Mouse (Mus musculus): Measurements from ENCODE around the gene Slc10a4.
"Not testable (repeated sequence)": the region's sequence is repeated elsewhere in the genome, so short reads cannot be mapped to it uniquely, and the experiment has no call there.

The Slc10a4 gene

GRCm38 (mm10) chr5:73006784-73007581 lies at the start of gene Slc10a4:
Gene Slc10a4 (plus strand): TSS chr5:73006883.
- DNase-seq (ENCODE audit: low read depth): no peak

- no peak for DNase-seq (ENCODE audit: low read depth)
Observed at GRCm38 (mm10) chr5:72957281-72957680, 49.4 kb upstream of the Slc10a4 start.

- no peak for DNase-seq (ENCODE audit: low read depth)
Observed at GRCm38 (mm10) chr5:72960096-72960495, 46.6 kb upstream of the Slc10a4 start.

GRCm38 (mm10) chr5:72965706-72966105 lies 41.0 kb upstream of the Slc10a4 start:
- DNase-seq (ENCODE audit: low read depth): no peak

GRCm38 (mm10) chr5:72972435-72972834 lies 34.2 kb upstream of the Slc10a4 start:
- DNase-seq (ENCODE audit: low read depth): no peak

GRCm38 (mm10) chr5:72972934-72973333 lies 33.7 kb upstream of the Slc10a4 start:
- DNase-seq (ENCODE audit: low read depth): no peak

GRCm38 (mm10) chr5:72974602-72975001 lies 32.1 kb upstream of the Slc10a4 start, which contains the start of gene Gm10135:
Gene Gm10135 (minus strand): TSS chr5:72974702.
- no peak for DNase-seq (ENCODE audit: low read depth)

- no peak for DNase-seq (ENCODE audit: low read depth)
Observed at GRCm38 (mm10) chr5:72975996-72976395, 30.7 kb upstream of the Slc10a4 start.

- DNase-seq (ENCODE audit: low read depth): no peak
Observed at GRCm38 (mm10) chr5:72976539-72976938, 30.1 kb upstream of the Slc10a4 start.

GRCm38 (mm10) chr5:72984091-72984490 lies 22.6 kb upstream of the Slc10a4 start:
- DNase-seq (ENCODE audit: low read depth): peak; percentile 58

GRCm38 (mm10) chr5:72987786-72988185 lies 18.9 kb upstream of the Slc10a4 start:
- DNase-seq (ENCODE audit: low read depth): no peak

GRCm38 (mm10) chr5:72989756-72990155 lies 16.9 kb upstream of the Slc10a4 start:
- DNase-seq (ENCODE audit: low read depth): no peak

- DNase-seq (ENCODE audit: low read depth): no peak
Observed at GRCm38 (mm10) chr5:72992474-72992873, 14.2 kb upstream of the Slc10a4 start.

GRCm38 (mm10) chr5:72994424-72994823 lies 12.3 kb upstream of the Slc10a4 start:
- DNase-seq (ENCODE audit: low read depth): no peak

GRCm38 (mm10) chr5:72994928-72995327 lies 11.8 kb upstream of the Slc10a4 start:
- DNase-seq (ENCODE audit: low read depth): no peak

- DNase-seq (ENCODE audit: low read depth): no peak
Observed at GRCm38 (mm10) chr5:72995379-72995778, 11.3 kb upstream of the Slc10a4 start.

- not testable (repeated sequence) for DNase-seq (ENCODE audit: low read depth)
Observed at GRCm38 (mm10) chr5:72998546-72998945, 8.1 kb upstream of the Slc10a4 start.

- DNase-seq (ENCODE audit: low read depth): no peak
Observed at GRCm38 (mm10) chr5:73004046-73004445, 2.6 kb upstream of the Slc10a4 start.

- no peak for DNase-seq (ENCODE audit: low read depth)
Observed at GRCm38 (mm10) chr5:73007582-73007959, 888 bp downstream of the Slc10a4 start.

- DNase-seq (ENCODE audit: low read depth): peak; percentile 24
Observed at GRCm38 (mm10) chr5:73008230-73008629, 1.5 kb downstream of the Slc10a4 start.

GRCm38 (mm10) chr5:73011806-73012205 lies 5.1 kb downstream of the Slc10a4 start:
- not testable (repeated sequence) for DNase-seq (ENCODE audit: low read depth)

- DNase-seq (ENCODE audit: low read depth): not testable (repeated sequence)
Observed at GRCm38 (mm10) chr5:73012884-73013610, 6.4 kb downstream of the Slc10a4 start.

- not testable (repeated sequence) for DNase-seq (ENCODE audit: low read depth)
Observed at GRCm38 (mm10) chr5:73013611-73014287, 7.1 kb downstream of the Slc10a4 start.

Data from naive thymus-derived CD4-positive, alpha-beta T cell, adult 2 months (primary cell).